Mouse (Mus musculus): Measurements from ENCODE around the gene Spice1.

Gene Spice1

GRCm38 (mm10) chr16:44365522-44365921 is 18.6 kb downstream of the Spice1 start:
- DNase-seq (ENCODE audit: low spot score), result no peak

- no peak for DNase-seq (ENCODE audit: low spot score)
These were observed 28.5 kb downstream of the Spice1 start for GRCm38 (mm10) chr16:44375459-44375858.

GRCm38 (mm10) chr16:44380006-44380405 is 33.1 kb downstream of the Spice1 start:
- no peak for DNase-seq (ENCODE audit: low spot score)

GRCm38 (mm10) chr16:44381578-44381977 is 34.7 kb downstream of the Spice1 start:
- peak; percentile 38 for DNase-seq (ENCODE audit: low spot score)

GRCm38 (mm10) chr16:44383549-44383948 is 36.6 kb downstream of the Spice1 start:
- peak; percentile 6 for DNase-seq (ENCODE audit: low spot score)

- DNase-seq (ENCODE audit: low spot score), result no peak
These were observed 37.3 kb downstream of the Spice1 start for GRCm38 (mm10) chr16:44384251-44384650.

GRCm38 (mm10) chr16:44391877-44392548 is 45.1 kb downstream of the Spice1 start:
- peak; percentile 74 for DNase-seq (ENCODE audit: low spot score)

GRCm38 (mm10) chr16:44394577-44395243 is 47.8 kb downstream of the Spice1 start, which contains the start of gene Cfap44:
Gene Cfap44, plus strand, starts transcription at chr16:44394796.
- peak; percentile 97 for DNase-seq (ENCODE audit: low spot score)

- DNase-seq (ENCODE audit: low spot score), result no peak
These were observed 58.0 kb downstream of the Spice1 start for GRCm38 (mm10) chr16:44404933-44405332.

- no peak for DNase-seq (ENCODE audit: low spot score)
These were observed 60.3 kb downstream of the Spice1 start for GRCm38 (mm10) chr16:44407211-44407610.

GRCm38 (mm10) chr16:44408290-44408689 is 61.4 kb downstream of the Spice1 start:
- DNase-seq (ENCODE audit: low spot score), result no peak

GRCm38 (mm10) chr16:44410176-44410575 is 63.3 kb downstream of the Spice1 start:
- DNase-seq (ENCODE audit: low spot score), result no peak

GRCm38 (mm10) chr16:44417596-44417995 is 70.7 kb downstream of the Spice1 start:
- DNase-seq (ENCODE audit: low spot score), result no peak

- DNase-seq (ENCODE audit: low spot score), result no peak
These were observed 74.8 kb downstream of the Spice1 start for GRCm38 (mm10) chr16:44421735-44422134.

- DNase-seq (ENCODE audit: low spot score), result no peak
These were observed 76.6 kb downstream of the Spice1 start for GRCm38 (mm10) chr16:44423499-44423898.

- DNase-seq (ENCODE audit: low spot score), result no peak
These were observed 81.5 kb downstream of the Spice1 start for GRCm38 (mm10) chr16:44428456-44428855.

- peak; percentile 16 for DNase-seq (ENCODE audit: low spot score)
These were observed 83.1 kb downstream of the Spice1 start for GRCm38 (mm10) chr16:44430021-44430420.

GRCm38 (mm10) chr16:44434931-44435330 is 88.0 kb downstream of the Spice1 start:
- DNase-seq (ENCODE audit: low spot score), result no peak

GRCm38 (mm10) chr16:44435481-44435880 is 88.6 kb downstream of the Spice1 start:
- DNase-seq (ENCODE audit: low spot score), result peak; percentile 14
